Mouse (Mus musculus): ENCODE measurements around the gene Camta1.

Camta1 gene

GRCm38 (mm10) chr4:151860441-151861331 is 990 bp downstream of the Camta1 start:
- DNase-seq (ENCODE audit: low read depth, low spot score) = peak; percentile 63

- no peak for DNase-seq (ENCODE audit: low read depth, low spot score)
These were observed 2.4 kb downstream of the Camta1 start for GRCm38 (mm10) chr4:151859275-151859674.

GRCm38 (mm10) chr4:151853949-151854348 is 7.7 kb downstream of the Camta1 start:
- DNase-seq (ENCODE audit: low read depth, low spot score) = peak; percentile 34

DNA sequence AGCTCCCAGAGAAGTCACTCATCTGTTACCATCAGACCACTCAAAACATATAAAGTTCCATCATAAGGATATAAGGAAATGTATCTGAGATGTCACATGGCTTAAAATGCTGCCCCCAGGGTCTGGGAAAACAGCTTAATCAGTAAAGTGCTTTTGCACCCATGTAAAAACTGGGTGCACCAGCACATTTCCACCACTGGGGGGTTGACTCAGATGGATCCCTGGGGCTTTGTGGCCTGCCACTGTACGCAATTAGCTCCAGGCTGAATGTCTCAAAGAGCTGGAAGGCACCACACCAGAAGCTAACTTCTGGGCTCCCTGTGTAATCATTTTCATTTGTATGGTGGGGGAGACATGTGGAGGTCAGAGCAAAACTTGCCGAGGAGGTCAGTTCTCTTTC is 10.5 kb downstream of the Camta1 start:
- DNase-seq (ENCODE audit: low read depth, low spot score) = peak; percentile 76

- no peak for DNase-seq (ENCODE audit: low read depth, low spot score)
These were observed 19.1 kb downstream of the Camta1 start for GRCm38 (mm10) chr4:151842591-151842990.

GRCm38 (mm10) chr4:151838518-151838917 is 23.2 kb downstream of the Camta1 start:
- no peak for DNase-seq (ENCODE audit: low read depth, low spot score)

DNA sequence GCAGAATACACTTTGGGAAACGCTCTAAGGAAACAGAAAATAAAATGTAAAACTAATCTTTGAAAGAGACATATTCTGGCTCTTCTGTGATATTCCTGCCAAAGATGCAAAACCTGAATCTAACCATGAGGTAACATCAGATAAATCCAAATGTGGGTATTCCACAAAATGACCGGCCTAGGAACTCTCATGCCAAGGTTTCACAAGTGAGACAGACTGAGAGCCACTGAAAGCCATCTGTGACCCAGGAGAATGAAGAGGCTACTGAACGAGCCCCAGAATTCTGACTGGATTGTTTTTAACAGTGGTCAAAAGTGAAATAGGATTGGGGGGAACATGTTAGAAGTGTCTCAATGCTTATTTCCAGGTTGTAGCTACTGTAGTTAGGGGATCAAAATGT is 25.8 kb downstream of the Camta1 start:
- DNase-seq (ENCODE audit: low read depth, low spot score) = no peak

DNA sequence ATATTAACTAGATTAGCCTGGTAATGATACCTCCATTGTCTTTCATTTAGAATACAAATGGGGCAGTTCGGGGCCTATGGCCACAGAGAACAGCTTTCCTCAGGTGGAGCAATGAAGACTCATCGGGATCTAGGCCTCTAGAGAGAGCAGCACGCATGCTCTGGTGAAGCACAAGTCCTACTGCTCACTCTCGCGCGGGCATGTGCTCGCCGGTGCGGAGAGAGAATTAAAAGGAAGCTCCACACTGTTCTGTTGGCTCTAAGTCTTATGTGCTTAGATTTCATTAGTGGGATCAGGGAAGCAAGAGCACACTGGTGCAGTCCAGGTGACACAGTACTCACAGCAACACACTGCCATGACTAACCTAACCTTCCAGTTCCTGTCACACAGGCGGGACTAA is 27.1 kb downstream of the Camta1 start:
- DNase-seq (ENCODE audit: low read depth, low spot score) = no peak

GRCm38 (mm10) chr4:151833940-151834449 is 27.7 kb downstream of the Camta1 start:
- no peak for DNase-seq (ENCODE audit: low read depth, low spot score)

GRCm38 (mm10) chr4:151827840-151828239 is 33.8 kb downstream of the Camta1 start:
- no peak for DNase-seq (ENCODE audit: low read depth, low spot score)

GRCm38 (mm10) chr4:151827356-151827755 is 34.3 kb downstream of the Camta1 start:
- no peak for DNase-seq (ENCODE audit: low read depth, low spot score)

GRCm38 (mm10) chr4:151823963-151824362 is 37.7 kb downstream of the Camta1 start:
- DNase-seq (ENCODE audit: low read depth, low spot score) = no peak

DNA sequence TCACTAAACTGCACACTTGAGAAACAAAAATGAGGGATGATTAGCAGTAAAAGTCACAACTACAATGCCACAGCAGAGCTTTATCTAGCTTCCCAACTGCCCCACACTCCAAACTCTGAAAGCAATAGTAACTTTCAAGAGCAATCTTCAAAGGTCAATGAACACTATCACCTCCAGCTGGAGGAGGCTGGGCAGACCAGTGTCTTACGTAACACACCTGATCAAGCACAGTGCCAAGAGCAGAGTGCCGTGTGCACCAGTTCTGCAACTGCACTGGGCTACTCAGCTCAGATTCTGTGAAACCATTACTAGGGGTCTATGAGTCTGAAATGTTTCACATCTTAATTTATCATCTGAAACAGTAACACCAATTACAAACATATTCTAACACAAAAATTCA is 38.7 kb downstream of the Camta1 start:
- DNase-seq (ENCODE audit: low read depth, low spot score) = no peak

DNA sequence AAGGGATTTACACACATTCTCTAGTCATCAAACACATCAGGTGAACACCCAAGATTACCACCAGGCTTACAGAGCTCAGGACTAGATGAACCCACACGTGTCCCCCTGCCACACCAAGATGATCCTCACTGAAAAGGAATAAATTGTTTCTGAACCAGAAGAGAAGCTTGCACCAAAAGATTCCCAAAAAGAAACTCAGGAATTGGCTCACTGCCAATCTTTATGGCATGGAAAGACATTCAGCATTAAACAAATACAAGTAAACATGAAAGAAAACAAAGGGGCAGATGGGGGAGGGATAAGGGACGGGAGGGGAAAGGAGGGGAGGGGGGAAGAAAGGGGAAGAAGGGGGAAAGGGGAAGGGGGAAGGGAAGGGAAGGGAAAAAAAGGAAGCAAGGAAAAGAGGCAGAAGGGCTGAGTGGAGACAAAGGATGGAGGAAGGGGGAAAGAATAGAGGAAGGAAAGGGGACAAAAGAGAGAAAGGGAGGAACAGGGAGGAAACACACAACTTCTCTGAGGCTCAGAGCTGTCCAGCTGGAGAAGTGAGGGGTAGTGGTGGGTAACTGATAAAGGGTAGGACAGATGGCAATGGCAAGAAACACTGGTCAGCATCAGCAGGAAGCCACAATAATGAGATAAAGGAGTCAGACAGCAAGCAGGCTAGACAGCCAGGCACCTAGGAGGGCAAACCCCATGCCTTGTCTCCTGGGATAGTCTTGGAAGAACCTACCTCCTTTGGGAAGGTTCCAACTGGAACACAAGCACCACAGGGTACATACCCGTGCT is 43.5 kb downstream of the Camta1 start:
- no peak for DNase-seq (ENCODE audit: low read depth, low spot score)

- DNase-seq (ENCODE audit: low read depth, low spot score) = no peak
These were observed 48.0 kb downstream of the Camta1 start for GRCm38 (mm10) chr4:151813711-151814110.

GRCm38 (mm10) chr4:151805685-151806084 is 56.0 kb downstream of the Camta1 start:
- DNase-seq (ENCODE audit: low read depth, low spot score) = peak; percentile 28

DNA sequence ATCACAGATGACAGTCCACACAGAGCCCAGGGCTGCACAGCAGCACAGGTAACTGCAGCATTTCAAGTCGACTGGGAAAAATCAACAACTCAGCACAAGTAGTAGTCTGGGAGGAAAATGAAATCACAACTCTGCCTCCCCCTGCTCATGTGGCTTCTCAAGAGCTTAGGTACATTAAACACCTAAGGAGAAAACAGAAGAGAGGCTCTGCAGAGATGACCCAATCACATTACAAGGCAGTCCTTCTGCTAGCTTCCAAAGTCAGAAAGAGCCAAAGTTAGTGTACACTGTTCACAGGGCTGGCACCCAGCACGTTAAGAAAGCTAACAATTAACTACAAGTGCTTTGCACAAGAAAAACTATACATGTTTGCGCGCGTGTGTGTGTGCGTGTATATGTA is 56.6 kb downstream of the Camta1 start:
- no peak for DNase-seq (ENCODE audit: low read depth, low spot score)

DNA sequence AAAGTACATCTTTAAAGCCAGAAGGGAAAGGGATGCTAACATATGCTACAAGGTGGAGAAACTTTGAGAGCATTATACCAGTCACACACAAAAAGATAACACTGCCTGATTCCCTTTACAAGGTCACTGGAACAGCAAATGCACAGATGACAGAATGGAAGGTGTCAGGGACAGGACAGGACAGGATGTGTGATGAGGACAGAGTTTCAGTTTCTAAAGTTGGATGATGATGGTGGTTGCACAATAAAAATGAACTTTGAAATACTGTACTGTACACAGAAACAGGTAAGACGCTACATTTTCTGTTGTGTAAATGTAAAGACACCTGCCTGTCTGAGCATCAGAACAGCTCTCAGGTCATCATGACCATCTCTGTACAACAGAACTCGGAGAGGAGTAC is 57.5 kb downstream of the Camta1 start:
- DNase-seq (ENCODE audit: low read depth, low spot score) = no peak

DNA sequence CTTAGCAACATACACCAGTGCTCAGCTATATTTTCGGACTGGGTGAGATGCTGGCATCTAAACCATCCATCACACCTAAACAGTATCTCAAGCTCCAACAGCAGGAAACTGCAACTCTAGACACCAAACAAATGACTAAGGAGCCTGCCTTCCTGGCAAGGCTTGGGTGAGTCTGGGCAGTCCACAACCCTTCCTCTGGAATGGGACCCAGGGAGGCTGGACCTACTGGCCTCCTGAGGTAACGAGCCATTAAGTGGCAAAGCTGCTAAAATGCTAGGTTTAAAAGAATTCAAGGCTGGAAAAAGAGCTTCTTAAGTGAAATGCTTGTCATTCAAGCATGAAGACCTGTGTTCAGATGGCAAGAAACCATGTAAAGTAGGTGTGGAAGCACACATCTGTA is 63.0 kb downstream of the Camta1 start:
- DNase-seq (ENCODE audit: low read depth, low spot score) = peak; percentile 14

DNA sequence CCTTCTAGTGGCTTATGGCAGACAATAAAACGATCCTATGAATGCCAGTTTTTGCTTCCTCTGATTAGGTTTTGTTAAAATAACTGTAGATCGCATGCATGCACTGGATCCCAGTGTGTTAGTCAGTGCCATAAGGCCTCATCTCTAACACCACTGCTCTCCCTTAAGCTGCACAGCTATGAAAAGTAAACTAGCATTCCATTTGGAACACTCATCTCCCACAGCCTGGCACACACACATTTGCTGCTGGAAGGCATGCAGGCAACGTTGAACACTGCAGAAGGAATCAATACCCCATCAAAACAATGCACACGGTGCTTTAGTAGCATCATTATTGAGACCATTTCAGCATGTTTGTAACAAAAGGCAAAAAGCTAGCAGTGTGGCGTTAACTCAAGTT is 68.0 kb downstream of the Camta1 start:
- DNase-seq (ENCODE audit: low read depth, low spot score) = no peak

DNA sequence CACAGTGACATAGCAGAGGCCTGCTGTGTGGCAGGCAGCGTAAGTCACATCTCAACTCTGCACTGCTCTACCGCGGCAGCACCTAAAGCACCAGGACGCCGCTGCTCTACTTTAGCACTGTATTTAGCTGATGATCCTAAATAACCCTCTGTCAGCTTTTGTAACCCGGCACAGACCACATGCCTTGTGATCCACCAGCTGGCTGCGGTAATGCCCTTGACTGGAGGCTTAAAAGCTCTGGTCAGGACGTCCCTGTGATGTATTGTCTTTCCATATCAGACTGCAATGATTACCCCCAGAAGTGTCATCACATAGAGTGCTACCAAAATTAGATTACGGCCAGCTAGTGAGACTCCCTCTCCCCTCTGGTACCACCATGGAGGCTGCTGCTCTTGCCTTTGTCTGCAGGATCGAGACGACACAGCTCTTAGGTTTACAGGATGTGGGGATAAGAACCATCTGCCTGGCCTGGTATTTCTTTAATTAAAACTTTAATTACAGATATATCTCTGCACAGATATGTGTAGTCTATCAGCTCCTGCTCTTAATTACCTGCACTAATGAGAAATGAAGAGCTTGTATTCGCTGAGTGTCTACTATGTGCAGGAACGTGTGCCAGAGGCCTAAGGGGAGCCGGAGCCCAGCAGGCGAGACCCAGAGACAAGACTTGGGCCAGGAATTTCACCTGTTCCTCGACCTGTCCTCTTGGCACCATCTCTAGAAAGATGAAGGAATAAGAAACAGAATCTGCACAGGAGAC is 74.5 kb downstream of the Camta1 start:
- DNase-seq (ENCODE audit: low read depth, low spot score) = no peak

- DNase-seq (ENCODE audit: low read depth, low spot score) = no peak
These were observed 81.2 kb downstream of the Camta1 start for GRCm38 (mm10) chr4:151780511-151780910.
